Mouse (Mus musculus): ENCODE data around the gene Znfx1.

The Znfx1 gene

DNA sequence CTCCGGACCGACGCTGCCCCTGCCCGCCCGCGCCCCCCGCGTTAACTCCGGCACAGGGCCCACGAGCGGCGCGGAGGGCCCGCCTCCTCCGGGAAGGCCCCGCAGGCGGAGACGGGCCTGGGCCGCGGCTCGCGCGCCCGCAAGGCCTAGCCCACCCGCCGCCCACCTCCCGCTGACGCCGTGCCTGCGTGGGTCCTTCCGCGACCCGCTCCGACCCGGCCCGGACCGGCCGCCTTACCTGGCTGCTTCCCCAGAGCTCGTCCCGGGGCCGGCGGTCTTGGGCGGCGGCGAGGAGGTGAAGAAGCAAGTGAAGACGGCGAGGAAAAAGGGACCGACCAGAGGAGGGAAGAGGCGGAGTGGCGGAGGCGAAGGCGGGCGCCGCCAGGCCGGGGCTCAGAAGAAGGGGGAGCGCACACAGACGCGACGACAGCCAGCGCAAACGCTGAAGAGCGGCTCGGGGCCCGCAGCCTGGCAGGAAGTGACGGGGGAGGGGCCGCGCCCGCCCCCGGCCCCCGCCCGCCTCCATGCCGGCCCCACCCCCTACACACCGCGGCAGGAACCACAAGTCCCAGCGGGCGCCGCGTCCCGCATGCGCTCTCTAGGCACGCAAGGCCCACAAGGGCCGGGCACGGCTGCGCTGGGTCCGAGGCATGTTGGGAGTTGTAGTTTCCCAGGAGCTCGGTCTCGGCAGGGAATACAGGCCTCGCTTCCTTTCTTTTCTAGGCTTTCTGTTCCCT, 66.9 kb downstream of the Znfx1 start, which contains the start of gene Stau1:
TSS of gene Stau1 (minus strand) at position 504 of the 737 bp plus-strand sequence.
- peak; percentile 94 to 95 for DNase-seq (ENCODE audit: low spot score in 2 of 2)

DNA sequence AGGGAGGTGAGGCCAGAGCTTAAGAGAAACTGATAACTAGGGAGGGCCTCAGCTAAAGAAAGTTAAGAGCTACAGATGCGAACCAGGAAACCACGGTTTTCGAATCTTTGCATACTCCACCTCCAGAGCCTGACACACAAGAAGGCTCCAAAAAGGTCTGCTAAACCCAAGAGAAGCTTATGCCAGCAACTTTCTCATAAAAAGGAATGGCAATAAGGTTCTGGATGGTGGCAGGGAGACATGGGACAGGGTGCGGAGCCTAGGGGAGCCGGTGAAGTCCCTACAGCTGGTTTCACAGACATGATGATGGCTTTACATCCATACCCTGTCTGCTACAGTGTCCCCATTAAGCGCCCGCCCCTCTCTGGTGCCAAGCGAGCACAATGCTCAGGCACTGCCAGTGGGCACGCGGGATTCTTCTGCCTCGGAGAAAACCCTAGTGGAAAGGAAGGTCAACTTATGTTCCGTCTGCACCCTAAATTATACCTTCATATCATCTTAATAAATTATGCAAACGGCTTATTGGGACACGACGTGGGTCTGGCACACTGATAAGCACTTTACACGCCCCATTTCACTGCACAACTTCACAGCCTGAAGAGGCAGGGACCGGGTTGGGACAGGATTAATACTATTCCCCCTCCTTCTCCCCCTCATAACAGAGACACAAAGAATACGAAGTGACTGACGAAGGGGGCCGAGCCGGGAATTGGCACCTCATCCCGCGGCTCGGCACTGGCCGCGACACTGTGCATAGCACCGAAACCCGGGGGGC, 67.6 kb downstream of the Znfx1 start:
- peak; percentile 16 to 30 for DNase-seq (ENCODE audit: low spot score in 2 of 2)

DNA sequence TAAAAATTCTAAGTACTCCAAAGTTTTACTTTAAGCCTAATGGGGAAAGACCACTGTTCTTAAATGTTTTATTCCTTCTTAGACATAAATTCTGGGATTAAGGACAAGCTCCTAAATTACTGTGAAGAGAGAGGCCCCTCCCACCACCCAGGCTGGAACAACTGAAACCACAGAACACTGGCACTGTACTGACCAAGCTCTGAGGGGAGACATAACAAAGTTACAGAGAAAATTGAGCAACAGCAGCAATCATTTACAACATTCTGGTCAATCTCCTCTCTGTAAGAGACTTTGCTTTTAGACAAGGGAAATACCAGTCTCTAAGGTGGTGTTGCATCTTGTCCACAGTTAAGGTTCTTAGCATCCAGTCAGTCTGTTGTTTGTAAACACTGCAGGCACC, 70.9 kb downstream of the Znfx1 start:
- no peak for DNase-seq (ENCODE audit: low spot score in 2 of 2)

DNA sequence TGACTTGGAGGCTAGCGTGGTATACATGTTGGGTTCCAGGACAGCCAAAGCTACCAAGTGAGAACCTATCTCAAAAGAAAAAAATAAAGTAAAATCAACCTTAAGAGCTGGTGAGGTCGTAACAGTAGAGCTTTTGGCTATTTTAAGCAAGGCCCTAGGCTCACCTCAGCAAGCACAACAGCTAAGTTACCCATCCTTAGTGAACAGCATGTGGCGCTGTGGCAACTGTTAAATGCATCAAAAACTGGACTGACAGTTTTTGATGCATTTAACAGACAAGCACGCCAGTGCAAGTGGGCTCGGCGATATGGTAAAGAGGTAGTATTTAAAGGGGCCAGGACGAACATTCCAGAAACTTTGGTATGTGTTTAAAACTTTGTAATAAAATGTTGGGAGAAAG, 72.0 kb downstream of the Znfx1 start:
- DNase-seq (ENCODE audit: low spot score in 2 of 2) = no peak
